Mouse (Mus musculus) C2C12 (cell line): Measurements from ENCODE around the gene Apex1.

Experiments used
- CEBPB ChIP-seq: IDR thresholded peaks from one replicate; pipeline ENCODE4 v1.6.1; 2011; ENCODE audit warnings: low read depth, mild to moderate bottlenecking, control low read depth, moderate library complexity
- CTCF ChIP-seq: IDR thresholded peaks from one replicate; pipeline ENCODE4 v1.5.1; 2011; ENCODE audit not compliant: control insufficient read depth, insufficient read depth, insufficient read length
- FOSL1 ChIP-seq: IDR thresholded peaks from one replicate; pipeline ENCODE4 v1.8.0; 2011; ENCODE audit warnings: mild to moderate bottlenecking, low read length; ENCODE audit not compliant: poor library complexity, insufficient read depth, severe bottlenecking
- MAX ChIP-seq: IDR thresholded peaks from one replicate; pipeline ENCODE4 v1.6.1; 2011; ENCODE audit warnings: mild to moderate bottlenecking, control low read depth
- MYOD1 ChIP-seq: IDR thresholded peaks from one replicate; pipeline ENCODE4 v1.6.1; 2011; ENCODE audit warnings: low read depth; ENCODE audit not compliant: control insufficient read depth, insufficient read length
- MYOG ChIP-seq: IDR thresholded peaks from one replicate; pipeline ENCODE4 v1.6.1; 2011; ENCODE audit not compliant: control insufficient read depth, insufficient read length; ENCODE audit errors: extremely low read depth
- USF1 ChIP-seq: IDR thresholded peaks from one replicate; pipeline ENCODE4 v1.6.1; 2011; ENCODE audit warnings: low read depth, mild to moderate bottlenecking, control low read depth, moderate library complexity

- TF ChIP-seq CTCF (no peak), MAX (peak; percentile 13), USF1 (no peak), MYOG (no peak), CEBPB (peak; percentile 100), MYOD1 (no peak), FOSL1 (no peak)
Observed at GRCm38 (mm10) chr14:50895985-50896746, 28.6 kb upstream of the Apex1 start.
